20 mouse cellular contexts compared by ENCODE assay signal in genomic region chr7:25670096-25670495, GRCm38 (mm10). TPM values are rescaled to one million over a fixed set of nuclear protein-coding genes. Genes with fewer than 3 reads are reported as not detected.
DNase-seq lines count a peak whose midpoint lies in the region; ATAC-seq and TF ChIP-seq lines count a peak whose summit lies in the region.
"Had no signal": no experiment of that assay in that cellular context is flagged by ENCODE, and none has a peak within 500 bp of the region (broad histone marks: within the 10 kb centered on the region; RNA-seq: fewer than 3 reads in every experiment).

No protein-coding gene starts in this region.

- H3K27ac ChIP-seq in ES-Bruce4 (ENCODE audit: insufficient read depth, low read length): peak overlapping the region; percentile 96
- H3K27ac ChIP-seq in ES-E14 (ENCODE audit: insufficient read depth, low read depth, low read length, poor library complexity, severe bottlenecking): peak overlapping the region; percentile 91
- no peak overlapping the region for H3K27ac ChIP-seq in hindbrain, embryonic 10.5 days
- H3K27ac ChIP-seq in hindbrain, embryonic 13.5 days: no peak overlapping the region
- H3K27ac ChIP-seq: embryonic facial prominence, embryonic 10.5 days; embryonic facial prominence, embryonic 12.5 days; forebrain, embryonic 13.5 days; forebrain, embryonic 15.5 days had no signal

- no peaks in the 10 kb centered on the region for H3K9me3 ChIP-seq in E14TG2a.4 (ENCODE audit: low read length)
- no peaks in the 10 kb centered on the region for H3K9me3 ChIP-seq in ES-Bruce4 (replicated peaks; ENCODE audit: control insufficient read depth, insufficient read depth, low read length, poor library complexity, severe bottlenecking)
- H3K9me3 ChIP-seq in ES-E14 (ENCODE audit: control insufficient read depth, insufficient read depth, low read depth, low read length): no peaks in the 10 kb centered on the region
- H3K9me3 ChIP-seq in hindbrain, embryonic 10.5 days: peaks cover 3% of the 10 kb centered on the region; the same call in 1 of the 2 replicates
- H3K9me3 ChIP-seq in hindbrain, embryonic 13.5 days: no peaks in the 10 kb centered on the region
- H3K9me3 ChIP-seq: embryonic facial prominence, embryonic 12.5 days; forebrain, embryonic 13.5 days; forebrain, embryonic 15.5 days had no signal

- TF ChIP-seq POLR2A in ES-Bruce4 (IDR thresholded peaks at IDR 0.05; ENCODE audit: insufficient read depth, low read length): no peak

- in situ Hi-C loops in ES-E14 (cut with MboI; ENCODE audit: low sequenced_read_pairs in 2 of 2, unreplicated experiment in 2 of 2): no loop called here

- H3K4me1 ChIP-seq in E14TG2a.4 (replicated peaks; ENCODE audit: low read depth, low read length) (peaks cover 80% of the 10 kb centered on the region), ES-Bruce4 (ENCODE audit: control insufficient read depth, insufficient read depth, low read length) (peaks cover 7% of the 10 kb centered on the region), ES-E14 (ENCODE audit: control insufficient read depth in 2 of 2, insufficient read depth in 2 of 2, low read length in 2 of 2, poor library complexity in 1 of 2) (peaks cover 5 to 43% of the 10 kb centered on the region in 2 experiments)
- H3K4me1 ChIP-seq in hindbrain, embryonic 10.5 days (replicated peaks): peaks cover 7% of the 10 kb centered on the region
- H3K4me1 ChIP-seq in hindbrain, embryonic 13.5 days (replicated peaks): peaks cover 8% of the 10 kb centered on the region
- H3K4me1 ChIP-seq: embryonic facial prominence, embryonic 12.5 days had no signal

- H3K9ac ChIP-seq in ES-Bruce4 (ENCODE audit: low read depth, poor library complexity, severe bottlenecking) (0 out of 2 replicates have a peak overlapping the region, but pooled peaks have one; percentile 10), ES-E14 (ENCODE audit: insufficient read depth, low read depth, low read length, poor library complexity, severe bottlenecking) (no peak overlapping the region; the same call in 1 of the 2 replicates)
- H3K9ac ChIP-seq in hindbrain, embryonic 13.5 days: no peak overlapping the region
- H3K9ac ChIP-seq: embryonic facial prominence, embryonic 12.5 days; forebrain, embryonic 13.5 days; forebrain, embryonic 15.5 days; forebrain, postnatal 0 days had no signal

- H3K4me2 ChIP-seq in hindbrain, embryonic 13.5 days: no peak overlapping the region
- H3K4me2 ChIP-seq: embryonic facial prominence, embryonic 12.5 days; forebrain, embryonic 13.5 days; forebrain, embryonic 15.5 days had no signal

- ATAC-seq in hindbrain, embryonic 13.5 days (ENCODE audit: low FRiP score): no peak
- ATAC-seq: forebrain, embryonic 13.5 days; forebrain, embryonic 15.5 days; forebrain, postnatal 0 days had no signal

- no peak for TF ChIP-seq CTCF in E14TG2a.4 (conservative IDR thresholded peaks at IDR 0.05; ENCODE audit: low read length)
- TF ChIP-seq CTCF in ES-Bruce4 (IDR thresholded peaks at IDR 0.05; ENCODE audit: low read depth, low read length): no peak

- H3K4me3 ChIP-seq in E14TG2a.4 (replicated peaks; ENCODE audit: low read length) (peak overlapping the region; percentile 63), ES-Bruce4 (ENCODE audit: low read depth, low read length) (no peak overlapping the region), ES-E14 (ENCODE audit: insufficient read depth in 1 of 2, low read depth in 1 of 2, low read length in 2 of 2, poor library complexity in 1 of 2, severe bottlenecking in 1 of 2) (peak overlapping the region in 1 of 2 experiments; percentile 46; a peak in 2 of 4 replicates)
- no peak overlapping the region for H3K4me3 ChIP-seq in hindbrain, embryonic 10.5 days
- H3K4me3 ChIP-seq in hindbrain, embryonic 13.5 days: no peak overlapping the region
- H3K4me3 ChIP-seq: embryonic facial prominence, embryonic 10.5 days; embryonic facial prominence, embryonic 12.5 days; forebrain, embryonic 13.5 days; forebrain, embryonic 15.5 days had no signal

- no peak for TF ChIP-seq EP300 in ES-Bruce4 (IDR thresholded peaks at IDR 0.05; ENCODE audit: insufficient read depth, low read depth, low read length)

- DNase-seq in ES-E14 (ENCODE audit: low read depth, low spot score) (no peak), ZHBTc4 (ENCODE audit: low read depth, low spot score) (peak; percentile 62)
- DNase-seq in hindbrain, embryonic 10.5 days (ENCODE audit: low spot score): no peak
- no peak for DNase-seq in adrenal gland, adult 2 months
- DNase-seq: adrenal gland, adult 8-10 months; adrenal gland, postnatal 14 days; adrenal gland, postnatal 36 days; cerebellum, adult 11-12 months; cerebellum, adult 2 months; cerebellum, adult 9-10 months; cerebellum, postnatal 10 days; cerebellum, postnatal 25 days; forebrain, postnatal 0 days had no signal

- 88% methylated on average over 4 of the region's 4 CpGs for WGBS in hindbrain, embryonic 10.5 days
- 91% methylated on average over 4 of the region's 4 CpGs for WGBS in hindbrain, embryonic 13.5 days

- H3K27me3 ChIP-seq in E14TG2a.4 (ENCODE audit: insufficient read depth, low read length) (peaks cover 22% of the 10 kb centered on the region), ES-Bruce4 (ENCODE audit: control insufficient read depth, insufficient read depth, low read length, poor library complexity, severe bottlenecking) (no peaks in the 10 kb centered on the region; the same call in 1 of the 2 replicates)
- peaks cover 21% of the 10 kb centered on the region for H3K27me3 ChIP-seq in hindbrain, embryonic 10.5 days (ENCODE audit: insufficient read depth, poor library complexity, severe bottlenecking)
- H3K27me3 ChIP-seq in hindbrain, embryonic 13.5 days: peaks cover 28% of the 10 kb centered on the region

- H3K36me3 ChIP-seq in E14TG2a.4 (ENCODE audit: insufficient read depth, low read length) (peaks cover 68% of the 10 kb centered on the region), ES-Bruce4 (ENCODE audit: control insufficient read depth, insufficient read depth, low read length, poor library complexity, severe bottlenecking) (peaks cover 12% of the 10 kb centered on the region), ES-E14 (ENCODE audit: control insufficient read depth, insufficient read depth, low read length, poor library complexity, severe bottlenecking) (peaks cover 39% of the 10 kb centered on the region)
- H3K36me3 ChIP-seq in hindbrain, embryonic 10.5 days: peaks cover 49% of the 10 kb centered on the region
- H3K36me3 ChIP-seq in hindbrain, embryonic 13.5 days: peaks cover 47% of the 10 kb centered on the region

TF ChIP-seq in ES-E14, 5 proteins besides CTCF, POLR2A, EP300 and RAD21:
- TF ChIP-seq ZC3H11A (IDR thresholded peaks at IDR 0.05; ENCODE audit: borderline replicate concordance, low read depth, low read length) (no peak), ZNF384 (IDR thresholded peaks at IDR 0.05; ENCODE audit: low read depth, low read length) (peak; percentile 90)

RNA-seq across cellular contexts. Expression of gene Tmem91, which starts 4.9 kb away (rescaled TPM):
- 3.3 and 3.7 TPM in 2 replicates for polyA plus RNA-seq in ES-Bruce4 (2011; ENCODE audit: insufficient read depth, insufficient read length, low read depth, missing spikeins)
- 0.94 and 2.6 TPM in 2 replicates for total RNA-seq in ES-E14 (2012; rRNA removed)
- 3.1 and 3.2 TPM in 2 replicates for polyA plus RNA-seq in hindbrain, embryonic 10.5 days (2016; fragmentation: Nextera tagmentation; extraction: Ambion mirVana)
- 15.6 and 16.3 TPM in 2 replicates for polyA plus RNA-seq in hindbrain, embryonic 13.5 days (2015; fragmentation: Nextera tagmentation; extraction: Ambion mirVana)
- total RNA-seq in adrenal gland, adult 2 months (2021): under 1 TPM in 1 of 2 experiments, not detected in 1; 0.37 TPM
- 0.67 and 1.1 TPM in 2 replicates for polyA plus RNA-seq in adrenal gland, adult 2 months (2012; rRNA removed)
- total RNA-seq: adrenal gland, postnatal 36 days had no signal

RNA-seq across cellular contexts. Expression of gene B9d2, which starts 10.5 kb away (rescaled TPM):
- 7.9 and 15.2 TPM in 2 replicates for polyA plus RNA-seq in ES-Bruce4 (2011; ENCODE audit: insufficient read depth, insufficient read length, low read depth, missing spikeins)
- 4.1 and 5.5 TPM in 2 replicates for total RNA-seq in ES-E14 (2012; rRNA removed)
- 38.3 and 44.6 TPM in 2 replicates for polyA plus RNA-seq in hindbrain, embryonic 10.5 days (2016; fragmentation: Nextera tagmentation; extraction: Ambion mirVana)
- 40.0 and 41.5 TPM in 2 replicates for polyA plus RNA-seq in hindbrain, embryonic 13.5 days (2015; fragmentation: Nextera tagmentation; extraction: Ambion mirVana)
- total RNA-seq in adrenal gland, adult 2 months (2021): 10 to 100 TPM; 12.2 to 26.4 TPM
- 69.9 and 83.0 TPM in 2 replicates for polyA plus RNA-seq in adrenal gland, adult 2 months (2012; rRNA removed)

RNA-seq across cellular contexts. Expression of gene Exosc5, which starts 11.1 kb away (rescaled TPM):
- polyA plus RNA-seq in ES-Bruce4 (2011; ENCODE audit: insufficient read depth, insufficient read length, low read depth, missing spikeins): 53.7 and 71.1 TPM in 2 replicates
- total RNA-seq in ES-E14 (2012; rRNA removed): 170 and 182 TPM in 2 replicates
- 75.6 and 76.4 TPM in 2 replicates for polyA plus RNA-seq in hindbrain, embryonic 10.5 days (2016; fragmentation: Nextera tagmentation; extraction: Ambion mirVana)
- polyA plus RNA-seq in hindbrain, embryonic 13.5 days (2015; fragmentation: Nextera tagmentation; extraction: Ambion mirVana): 44.7 and 47.1 TPM in 2 replicates
- 10 to 100 TPM; 42.5 to 44.0 TPM for total RNA-seq in adrenal gland, adult 2 months (2021)
- 121 and 124 TPM in 2 replicates for polyA plus RNA-seq in adrenal gland, adult 2 months (2012; rRNA removed)

RNA-seq across cellular contexts. Expression of gene Bckdha, which starts 11.3 kb away (rescaled TPM):
- polyA plus RNA-seq in ES-Bruce4 (2011; ENCODE audit: insufficient read depth, insufficient read length, low read depth, missing spikeins): 26.1 and 26.9 TPM in 2 replicates
- total RNA-seq in ES-E14 (2012; rRNA removed): 96.0 and 116 TPM in 2 replicates
- 45.3 and 49.4 TPM in 2 replicates for polyA plus RNA-seq in hindbrain, embryonic 10.5 days (2016; fragmentation: Nextera tagmentation; extraction: Ambion mirVana)
- polyA plus RNA-seq in hindbrain, embryonic 13.5 days (2015; fragmentation: Nextera tagmentation; extraction: Ambion mirVana): 46.3 and 49.2 TPM in 2 replicates
- total RNA-seq in adrenal gland, adult 2 months (2021): 100 to 1,000 TPM; 207 to 217 TPM
- polyA plus RNA-seq in adrenal gland, adult 2 months (2012; rRNA removed): 626 and 697 TPM in 2 replicates

RNA-seq across cellular contexts. Expression of gene Tgfb1, which starts 16.7 kb away (rescaled TPM):
- polyA plus RNA-seq in ES-Bruce4 (2011; ENCODE audit: insufficient read depth, insufficient read length, low read depth, missing spikeins): 22.9 and 25.6 TPM in 2 replicates
- total RNA-seq in ES-E14 (2012; rRNA removed): 6.3 and 7.1 TPM in 2 replicates
- 0.81 and 2.1 TPM in 2 replicates for polyA plus RNA-seq in hindbrain, embryonic 10.5 days (2016; fragmentation: Nextera tagmentation; extraction: Ambion mirVana)
- 0.85 and 1.2 TPM in 2 replicates for polyA plus RNA-seq in hindbrain, embryonic 13.5 days (2015; fragmentation: Nextera tagmentation; extraction: Ambion mirVana)
- 10 to 100 TPM; 30.2 to 36.6 TPM for total RNA-seq in adrenal gland, adult 2 months (2021)
- 50.8 and 57.6 TPM in 2 replicates for polyA plus RNA-seq in adrenal gland, adult 2 months (2012; rRNA removed)

Comparison
In these comparisons a context has a peak if more than half of its experiments do, and no peak if none do; other contexts are left out.
1. H3K27ac ChIP-seq: peak in ES-Bruce4 (single experiment) and ES-E14 (single experiment); none in hindbrain, embryonic 10.5 days (single experiment) and hindbrain, embryonic 13.5 days (single experiment).